12 mouse cellular contexts compared by ENCODE assay signal in the genomic region with DNA sequence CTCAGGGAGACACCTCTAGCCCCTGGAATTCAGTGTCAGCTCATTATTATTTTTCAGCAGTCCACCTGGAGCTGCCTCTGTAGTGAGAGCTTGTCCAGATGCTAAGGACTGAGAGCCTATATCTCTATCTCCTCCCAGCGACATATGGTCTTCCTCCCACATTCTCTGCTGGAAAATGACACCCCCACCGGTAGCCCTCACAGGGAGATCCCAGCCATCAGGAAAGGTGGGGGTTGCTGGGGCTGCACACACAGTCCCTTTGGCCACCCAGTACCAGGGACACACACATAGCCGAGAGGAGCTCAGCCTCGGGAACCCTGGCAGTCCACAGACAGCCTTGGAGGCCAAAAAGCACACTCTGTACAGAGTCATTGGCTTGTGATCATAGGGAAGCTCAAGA.
"Had no signal": no experiment of that assay in that cellular context is flagged by ENCODE, and none has a peak within 500 bp of the region (broad histone marks: within the 10 kb centered on the region; RNA-seq: fewer than 3 reads in every experiment).

No protein-coding gene starts in this region.

- H3K9me3 ChIP-seq: intestine, embryonic 15.5 days; kidney, embryonic 15.5 days; midbrain, embryonic 12.5 days; neural tube, embryonic 13.5 days had no signal

- H3K27ac ChIP-seq: intestine, embryonic 15.5 days; kidney, embryonic 15.5 days; limb, embryonic 13.5 days; liver, embryonic 14.5 days; midbrain, embryonic 12.5 days; neural tube, embryonic 13.5 days had no signal

- H3K9ac ChIP-seq: intestine, embryonic 15.5 days; kidney, embryonic 15.5 days; limb, embryonic 13.5 days; liver, embryonic 14.5 days; midbrain, embryonic 12.5 days; neural tube, embryonic 13.5 days had no signal

- H3K4me2 ChIP-seq: intestine, embryonic 15.5 days; kidney, embryonic 15.5 days; limb, embryonic 13.5 days; midbrain, embryonic 12.5 days; neural tube, embryonic 13.5 days had no signal

- H3K4me3 ChIP-seq: intestine, embryonic 15.5 days; kidney, embryonic 15.5 days; limb, embryonic 13.5 days; midbrain, embryonic 12.5 days; neural tube, embryonic 13.5 days had no signal

- H3K4me1 ChIP-seq: intestine, embryonic 15.5 days; kidney, embryonic 15.5 days; limb, embryonic 13.5 days; midbrain, embryonic 12.5 days; neural tube, embryonic 13.5 days had no signal

- DNase-seq: kidney, adult 18-20 months; kidney, postnatal 14 days; lung, adult 18-20 months; retina, postnatal 1 day; thymus, postnatal 4 days had no signal

- H3K36me3 ChIP-seq: intestine, embryonic 15.5 days; kidney, embryonic 15.5 days; limb, embryonic 13.5 days; midbrain, embryonic 12.5 days; neural tube, embryonic 13.5 days had no signal

- ATAC-seq: intestine, embryonic 15.5 days; midbrain, embryonic 16.5 days had no signal

- H3K27me3 ChIP-seq: kidney, embryonic 15.5 days; limb, embryonic 13.5 days; midbrain, embryonic 12.5 days; neural tube, embryonic 13.5 days had no signal
